18 mouse cellular contexts compared by ENCODE assay signal in genomic region chr3:98069161-98069560, GRCm38 (mm10). TPM values are rescaled to one million over a fixed set of nuclear protein-coding genes. Genes with fewer than 3 reads are reported as not detected.
DNase-seq lines count a peak whose midpoint lies in the region; ATAC-seq and TF ChIP-seq lines count a peak whose summit lies in the region.
"Had no signal": no experiment of that assay in that cellular context is flagged by ENCODE, and none has a peak within 500 bp of the region (broad histone marks: within the 10 kb centered on the region; RNA-seq: fewer than 3 reads in every experiment).

No protein-coding gene starts in this region.

- H3K4me2 ChIP-seq in forebrain, embryonic 13.5 days: no peak overlapping the region
- no peak overlapping the region for H3K4me2 ChIP-seq in lung, postnatal 0 days (replicated peaks; ENCODE audit: low read depth, low read length)
- no peak overlapping the region for H3K4me2 ChIP-seq in liver, embryonic 15.5 days
- no peak overlapping the region for H3K4me2 ChIP-seq in hindbrain, embryonic 11.5 days (replicated peaks; ENCODE audit: low read depth, low read length)
- H3K4me2 ChIP-seq: forebrain, embryonic 12.5 days; hindbrain, embryonic 13.5 days; limb, embryonic 15.5 days had no signal

- no peak for TF ChIP-seq CTCF in lung, postnatal 0 days (IDR thresholded peaks at IDR 0.05)

- 84% methylated on average over 7 of the region's 7 CpGs for WGBS in forebrain, embryonic 10.5 days
- WGBS in forebrain, embryonic 13.5 days: 75% methylated on average over 7 of the region's 7 CpGs
- 59% methylated on average over 7 of the region's 7 CpGs for WGBS in lung, postnatal 0 days
- WGBS in liver, embryonic 15.5 days (ENCODE audit: insufficient replicate concordance): 55% methylated on average over 7 of the region's 7 CpGs
- WGBS in hindbrain, embryonic 11.5 days: 80% methylated on average over 7 of the region's 7 CpGs

- no peak overlapping the region for H3K9ac ChIP-seq in forebrain, embryonic 13.5 days
- no peak overlapping the region for H3K9ac ChIP-seq in lung, postnatal 0 days (replicated peaks; ENCODE audit: low read depth)
- no peak overlapping the region for H3K9ac ChIP-seq in liver, embryonic 15.5 days
- no peak overlapping the region for H3K9ac ChIP-seq in hindbrain, embryonic 11.5 days (ENCODE audit: low read depth, low read length)
- H3K9ac ChIP-seq: forebrain, embryonic 12.5 days; hindbrain, embryonic 13.5 days; limb, embryonic 15.5 days had no signal

- 0 out of 2 replicates have a peak overlapping the region, but pooled peaks have one; percentile 8 for H3K27ac ChIP-seq in forebrain, embryonic 10.5 days
- H3K27ac ChIP-seq in forebrain, embryonic 13.5 days: no peak overlapping the region
- no peak overlapping the region for H3K27ac ChIP-seq in lung, postnatal 0 days (ENCODE audit: low read length)
- peak overlapping the region; percentile 29 for H3K27ac ChIP-seq in liver, embryonic 15.5 days (replicated peaks)
- no peak overlapping the region for H3K27ac ChIP-seq in hindbrain, embryonic 11.5 days (ENCODE audit: low read depth, low read length)
- H3K27ac ChIP-seq: forebrain, embryonic 12.5 days; hindbrain, embryonic 13.5 days had no signal

- no peaks in the 10 kb centered on the region for H3K9me3 ChIP-seq in forebrain, embryonic 10.5 days
- H3K9me3 ChIP-seq in forebrain, embryonic 13.5 days (replicated peaks): no peaks in the 10 kb centered on the region
- no peaks in the 10 kb centered on the region for H3K9me3 ChIP-seq in lung, postnatal 0 days (ENCODE audit: low read length)
- no peaks in the 10 kb centered on the region for H3K9me3 ChIP-seq in liver, embryonic 15.5 days (replicated peaks)
- no peaks in the 10 kb centered on the region for H3K9me3 ChIP-seq in hindbrain, embryonic 11.5 days (ENCODE audit: control insufficient read depth, low read length)
- H3K9me3 ChIP-seq: forebrain, embryonic 12.5 days; hindbrain, embryonic 13.5 days; limb, embryonic 15.5 days had no signal

- H3K36me3 ChIP-seq in forebrain, embryonic 10.5 days (replicated peaks): peaks cover 50% of the 10 kb centered on the region
- H3K36me3 ChIP-seq in forebrain, embryonic 13.5 days (ENCODE audit: poor library complexity, severe bottlenecking): peaks cover 31% of the 10 kb centered on the region
- peaks cover 8% of the 10 kb centered on the region; the same call in 1 of the 2 replicates for H3K36me3 ChIP-seq in lung, postnatal 0 days (ENCODE audit: insufficient read depth, low read length)
- peaks cover 28% of the 10 kb centered on the region for H3K36me3 ChIP-seq in liver, embryonic 15.5 days (replicated peaks)
- 0 out of 2 replicates have a peak, but pooled peaks cover 2% of the 10 kb centered on the region for H3K36me3 ChIP-seq in hindbrain, embryonic 11.5 days (ENCODE audit: control insufficient read depth, insufficient read depth, low read length)

- no peak for TF ChIP-seq EP300 in lung, postnatal 0 days (IDR thresholded peaks at IDR 0.05)

- DNase-seq in forebrain, embryonic 10.5 days (ENCODE audit: extremely low spot score, low spot score): no peak
- DNase-seq in lung, postnatal 0 days (ENCODE audit: low spot score): peak; percentile 44
- DNase-seq in lung, adult 18-20 months: no peak
- DNase-seq in hindbrain, embryonic 11.5 days (ENCODE audit: low spot score): no peak
- no peak for DNase-seq in urinary bladder, adult 18-20 months (ENCODE audit: low spot score in 2 of 2)
- DNase-seq in c-Kit-positive CD71-positive TER-119-positive erythroid progenitor cells, embryonic 14.5 days (ENCODE audit: low spot score): no peak
- DNase-seq: cerebellum, adult 11 months; kidney, adult 11 months; lung, postnatal 4 days; midbrain, embryonic 14.5 days; right cerebral cortex, postnatal 25 days; thymus, adult 18-20 months had no signal

- no peak for ATAC-seq in forebrain, embryonic 13.5 days
- peak; percentile 51 for ATAC-seq in lung, postnatal 0 days
- ATAC-seq in liver, embryonic 15.5 days (ENCODE audit: insufficient read depth): 0 out of 2 replicates have a peak, but pooled peaks have one; percentile 29
- ATAC-seq in hindbrain, embryonic 11.5 days (ENCODE audit: low FRiP score): no peak

- no peaks in the 10 kb centered on the region for H3K27me3 ChIP-seq in forebrain, embryonic 10.5 days (ENCODE audit: poor library complexity, severe bottlenecking)
- H3K27me3 ChIP-seq in forebrain, embryonic 13.5 days: no peaks in the 10 kb centered on the region
- H3K27me3 ChIP-seq in lung, postnatal 0 days (replicated peaks; ENCODE audit: insufficient read depth, low read length): no peaks in the 10 kb centered on the region
- no peaks in the 10 kb centered on the region for H3K27me3 ChIP-seq in liver, embryonic 15.5 days
- no peaks in the 10 kb centered on the region for H3K27me3 ChIP-seq in hindbrain, embryonic 11.5 days (ENCODE audit: control insufficient read depth, insufficient read depth, low read length)
- H3K27me3 ChIP-seq: CH12.LX; forebrain, embryonic 12.5 days; hindbrain, embryonic 13.5 days; limb, embryonic 15.5 days had no signal

- peaks cover 18% of the 10 kb centered on the region for H3K4me1 ChIP-seq in forebrain, embryonic 10.5 days
- H3K4me1 ChIP-seq in forebrain, embryonic 13.5 days: peaks cover 42% of the 10 kb centered on the region
- peaks cover 6% of the 10 kb centered on the region; the same call in 1 of the 2 replicates for H3K4me1 ChIP-seq in lung, postnatal 0 days (ENCODE audit: insufficient read depth, low read depth, low read length)
- H3K4me1 ChIP-seq in liver, embryonic 15.5 days (replicated peaks): peaks cover 29% of the 10 kb centered on the region
- no peaks in the 10 kb centered on the region for H3K4me1 ChIP-seq in hindbrain, embryonic 11.5 days (replicated peaks; ENCODE audit: control insufficient read depth, insufficient read depth, low read length)

- H3K4me3 ChIP-seq in forebrain, embryonic 10.5 days: no peak overlapping the region
- no peak overlapping the region for H3K4me3 ChIP-seq in forebrain, embryonic 13.5 days
- H3K4me3 ChIP-seq in lung, postnatal 0 days (ENCODE audit: low read depth, low read length): no peak overlapping the region
- no peak overlapping the region for H3K4me3 ChIP-seq in liver, embryonic 15.5 days (replicated peaks)
- no peak overlapping the region for H3K4me3 ChIP-seq in hindbrain, embryonic 11.5 days (ENCODE audit: low read depth, low read length)
- H3K4me3 ChIP-seq: forebrain, embryonic 12.5 days; hindbrain, embryonic 13.5 days; limb, embryonic 15.5 days had no signal

RNA-seq across cellular contexts. Expression of gene Notch2, which starts 55.8 kb away (rescaled TPM):
- 19.1 and 21.2 TPM in 2 replicates for polyA plus RNA-seq in forebrain, embryonic 10.5 days (2016; fragmentation: Nextera tagmentation; extraction: Ambion mirVana)
- polyA plus RNA-seq in forebrain, embryonic 13.5 days (2015; fragmentation: Nextera tagmentation; extraction: Ambion mirVana): 18.6 and 19.9 TPM in 2 replicates
- polyA plus RNA-seq in lung, postnatal 0 days (2015; fragmentation: Nextera tagmentation; extraction: Ambion mirVana): 18.3 and 20.1 TPM in 2 replicates
- polyA plus RNA-seq in liver, embryonic 15.5 days (2015; fragmentation: Nextera tagmentation; extraction: Ambion mirVana): 6.4 and 7.0 TPM in 2 replicates
- 16.7 and 20.8 TPM in 2 replicates for polyA plus RNA-seq in hindbrain, embryonic 11.5 days (2014; fragmentation: Nextera tagmentation; extraction: Ambion mirVana)

Comparison
In these comparisons a context has a peak if more than half of its experiments do, and no peak if none do; other contexts are left out.
1. H3K27ac ChIP-seq: peak in forebrain, embryonic 10.5 days (single experiment) and liver, embryonic 15.5 days (single experiment); none in forebrain, embryonic 13.5 days (single experiment), lung, postnatal 0 days (single experiment) and hindbrain, embryonic 11.5 days (single experiment).
2. ATAC-seq: peak in lung, postnatal 0 days (single experiment) and liver, embryonic 15.5 days (single experiment); none in forebrain, embryonic 13.5 days (single experiment) and hindbrain, embryonic 11.5 days (single experiment).